Mouse (Mus musculus) CH12.LX (cell line): ENCODE results near the gene Nags.

Experiments used
- BHLHE40 ChIP-seq: IDR thresholded peaks from 2 replicates; pipeline ENCODE4 v1.6.1; 2011; ENCODE audit warnings: mild to moderate bottlenecking, low read depth, low read length, improper control_type of control experiment
- CHD2 ChIP-seq: IDR thresholded peaks from 2 replicates; pipeline ENCODE4 v1.6.1; 2011; ENCODE audit warnings: low read length, improper control_type of control experiment
- CTCF ChIP-seq, 2 experiments: IDR thresholded peaks in 1 of 2; conservative IDR thresholded peaks in 1 of 2; 2 replicates each; pipeline ENCODE4 v1.5.1; 2011 to 2012; ENCODE audit warnings: low read depth in 2 of 2, low read length in 2 of 2, improper control_type of control experiment in 1 of 2, inconsistent platforms in 1 of 2, mild to moderate bottlenecking in 1 of 2, moderate library complexity in 1 of 2
- ELF1 ChIP-seq: IDR thresholded peaks from 2 replicates; pipeline ENCODE4 v1.6.1; 2014; ENCODE audit warnings: low read depth, mild to moderate bottlenecking, inconsistent platforms, low read length, improper control_type of control experiment
- EP300 ChIP-seq: IDR thresholded peaks from 2 replicates; pipeline ENCODE4 v1.6.1; 2011; ENCODE audit warnings: low read length, improper control_type of control experiment
- JUND ChIP-seq: conservative IDR thresholded peaks from 2 replicates; pipeline ENCODE4 v1.6.1; 2011; ENCODE audit warnings: low read depth, low read length, improper control_type of control experiment
- MAX ChIP-seq: IDR thresholded peaks from 2 replicates; pipeline ENCODE4 v1.6.1; 2011; ENCODE audit warnings: low read length, improper control_type of control experiment
- NELFE ChIP-seq: IDR thresholded peaks from 2 replicates; pipeline ENCODE4 v1.6.1; 2011; ENCODE audit warnings: low read depth, low read length, improper control_type of control experiment
- POLR2A ChIP-seq: IDR thresholded peaks from 2 replicates; pipeline ENCODE4 v1.6.1; 2011; ENCODE audit warnings: low read depth, mild to moderate bottlenecking, improper control_type of control experiment, low read length
- POLR2AphosphoS2 ChIP-seq: IDR thresholded peaks from 2 replicates; pipeline ENCODE4 v1.6.1; 2011; ENCODE audit warnings: low read depth, low read length, improper control_type of control experiment
- UBTF ChIP-seq: IDR thresholded peaks from 2 replicates; pipeline ENCODE4 v1.6.1; 2012; ENCODE audit warnings: low read depth, mild to moderate bottlenecking, inconsistent platforms, low read length, improper control_type of control experiment, moderate library complexity
- ZMIZ1 ChIP-seq: IDR thresholded peaks from 2 replicates; pipeline ENCODE4 v1.6.1; 2012; ENCODE audit warnings: low read depth, mild to moderate bottlenecking, inconsistent platforms, low read length, improper control_type of control experiment

DNA sequence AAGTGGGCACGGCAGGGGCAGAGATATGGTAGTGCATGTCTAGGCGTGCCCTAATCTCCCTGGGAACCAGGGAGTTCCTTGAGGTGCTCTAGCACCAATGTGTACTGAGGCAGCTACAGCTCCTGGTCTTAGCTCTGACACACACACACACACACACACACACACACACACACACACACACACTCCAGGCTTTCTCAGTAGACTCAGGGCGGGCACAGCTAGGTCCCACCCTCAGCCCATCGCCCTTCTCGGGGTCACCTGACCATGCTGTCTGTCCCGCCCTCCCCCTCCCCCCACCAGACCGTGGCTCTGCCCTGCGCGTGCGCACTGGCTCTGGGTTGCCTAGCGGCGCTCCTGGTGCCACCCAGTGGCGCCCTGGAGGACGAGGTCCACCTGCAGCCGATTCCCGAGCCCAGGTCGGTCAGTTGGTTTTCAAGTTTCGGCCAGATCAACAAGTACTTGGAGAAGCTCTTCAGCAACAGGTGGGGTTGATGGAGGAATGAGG lies 48.4 kb upstream of the Nags start:
- TF ChIP-seq NELFE = 0 out of 2 replicates have a peak, but pooled peaks have one; percentile 14
- no peak for TF ChIP-seq UBTF
- no peak for TF ChIP-seq POLR2AphosphoS2
- no peak for TF ChIP-seq JUND
- TF ChIP-seq ELF1 = no peak
- TF ChIP-seq EP300 = no peak
- TF ChIP-seq CTCF (conservative IDR thresholded peaks at IDR 0.05 in 1 of 2, IDR thresholded peaks at IDR 0.05 in 1 of 2; ENCODE audit: low read depth in 2 of 2, low read length in 2 of 2) = peak in 1 of 2 experiments; percentile 85; a peak in 2 of 4 replicates
- peak; percentile 62 for TF ChIP-seq POLR2A
- no peak for TF ChIP-seq ZMIZ1
- peak; percentile 83; the same call in 1 of the 2 replicates for TF ChIP-seq CHD2
- TF ChIP-seq MAX = no peak
- TF ChIP-seq BHLHE40 = peak; percentile 76
